Mouse (Mus musculus) G1E-ER4 (cell line): ENCODE data around the gene A4gnt. TPM values are rescaled to one million over a fixed set of nuclear protein-coding genes. Genes with fewer than 3 reads are reported as not detected.

ENCODE experiments used
- GATA1 ChIP-seq: IDR thresholded peaks from one replicate; pipeline ENCODE4 v1.8.0; 2012; ENCODE audit warnings: low read length, inconsistent platforms
- polyA plus RNA-seq: library from polyadenylated mRNA; stranded (reverse); fragments of >175 nt; gene quantifications from 2 replicates; pipeline ENCODE4 v1.2.3, GENCODE M21; 2012

A4gnt gene
- polyA plus RNA-seq, 1 experiment = not detected

DNA sequence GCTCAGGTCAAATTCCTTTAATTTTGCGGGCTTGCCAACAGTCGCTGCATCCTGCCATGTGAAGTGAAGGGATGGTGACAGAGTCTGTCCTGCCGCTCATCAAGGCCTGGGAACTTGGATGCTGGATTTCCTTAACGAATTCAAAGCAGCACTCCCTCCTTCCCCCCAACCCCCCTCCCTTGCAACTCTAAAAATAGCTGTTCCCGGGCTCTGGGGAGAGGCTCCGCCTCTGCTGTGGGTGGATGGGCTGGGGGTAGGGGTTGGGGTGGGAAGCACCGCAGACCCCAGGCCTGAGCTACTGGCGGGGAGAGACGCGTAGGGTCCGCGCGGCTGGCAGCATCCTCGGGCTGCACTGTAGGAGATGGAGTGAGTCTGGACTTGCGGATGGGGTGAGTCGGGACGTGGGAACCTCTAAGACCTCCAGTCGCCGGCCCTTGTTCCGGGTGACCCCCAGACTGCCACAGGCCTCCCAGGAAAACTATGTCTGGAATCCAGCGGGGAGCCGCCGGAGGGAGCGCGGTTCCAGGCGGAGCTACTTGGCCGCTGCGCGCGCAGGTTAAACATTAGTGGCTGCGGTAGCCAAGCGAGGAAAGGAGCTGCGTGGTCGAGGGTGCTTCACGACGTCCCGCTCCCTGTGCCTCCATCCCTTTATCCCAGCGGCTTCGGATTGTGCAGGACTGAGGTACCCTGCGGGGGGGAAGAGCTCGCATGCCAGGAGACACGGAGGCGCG lies 17.1 kb downstream of the A4gnt start, which contains the start of gene Dzip1l:
Dzip1l (plus strand) TSS at position 216 of the 731 bp plus-strand sequence.
- TF ChIP-seq GATA1 = no peak

DNA sequence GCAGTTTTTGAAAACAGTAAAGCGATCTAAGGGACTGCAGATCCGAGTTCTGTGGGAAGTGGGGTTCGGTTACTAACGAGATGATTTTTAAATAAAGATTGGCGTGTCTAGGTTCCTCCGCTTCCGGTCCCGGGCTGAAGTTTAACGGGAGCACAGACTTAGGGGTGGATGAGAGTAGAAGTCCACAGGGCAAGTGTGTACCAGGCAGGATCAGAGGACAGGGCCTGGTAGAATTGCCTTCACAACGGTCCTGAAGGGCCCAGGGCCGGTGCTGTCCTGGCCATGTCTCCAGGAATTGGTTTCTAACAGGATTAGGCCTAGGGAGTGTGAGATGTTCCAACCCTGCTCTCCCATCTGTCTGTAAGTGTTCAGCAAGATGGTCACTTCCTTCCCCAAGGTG lies 17.8 kb downstream of the A4gnt start:
- TF ChIP-seq GATA1 = no peak

DNA sequence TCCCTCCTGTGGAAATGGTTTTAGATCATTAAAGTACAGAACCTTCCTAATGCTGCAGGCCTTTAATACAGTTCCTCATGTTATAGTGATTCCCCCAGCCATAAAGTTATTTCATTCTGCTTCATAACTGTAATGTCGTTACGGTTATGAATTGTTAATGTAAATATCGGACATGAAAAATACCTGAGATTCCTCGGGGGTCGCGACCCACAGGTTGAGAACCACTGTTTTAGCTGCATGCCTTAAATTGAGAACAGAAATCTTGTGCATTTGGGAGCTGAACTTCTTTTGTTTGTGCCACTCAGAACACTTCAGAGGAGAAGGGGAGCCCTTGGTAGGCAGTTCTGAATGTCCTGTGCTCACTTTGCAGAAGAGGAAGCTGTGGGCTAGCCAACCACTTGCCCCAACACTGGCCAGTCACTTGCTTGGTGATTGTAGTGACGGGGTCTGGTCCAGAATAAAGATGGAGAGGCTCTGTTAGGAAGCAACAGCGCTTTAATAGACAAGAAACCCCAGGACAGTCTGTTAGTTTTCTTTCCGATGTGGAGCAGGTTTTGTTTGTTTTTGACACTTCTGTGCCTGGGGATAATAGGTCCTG lies 18.3 kb downstream of the A4gnt start:
- no peak for TF ChIP-seq GATA1

DNA sequence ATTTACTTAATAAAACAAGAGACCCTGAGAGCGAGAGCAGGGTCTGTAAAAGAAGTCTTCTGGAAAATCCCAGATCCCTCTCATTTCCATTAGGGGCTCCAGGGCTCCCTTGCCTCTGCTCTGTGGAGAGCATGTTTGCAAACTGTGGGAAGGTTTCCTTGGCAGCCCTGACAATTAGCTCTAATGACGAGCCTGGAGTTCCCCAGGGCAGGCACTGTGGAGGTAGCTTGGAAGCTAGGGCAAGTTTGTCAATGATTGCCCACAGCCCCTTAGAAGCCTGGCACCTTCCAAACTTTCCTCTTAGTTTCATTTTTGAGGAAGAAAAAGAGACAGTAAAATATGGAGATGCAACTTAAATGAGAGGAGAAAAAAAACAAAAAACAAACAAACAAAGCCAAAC lies 19.5 kb downstream of the A4gnt start:
- TF ChIP-seq GATA1 = no peak

DNA sequence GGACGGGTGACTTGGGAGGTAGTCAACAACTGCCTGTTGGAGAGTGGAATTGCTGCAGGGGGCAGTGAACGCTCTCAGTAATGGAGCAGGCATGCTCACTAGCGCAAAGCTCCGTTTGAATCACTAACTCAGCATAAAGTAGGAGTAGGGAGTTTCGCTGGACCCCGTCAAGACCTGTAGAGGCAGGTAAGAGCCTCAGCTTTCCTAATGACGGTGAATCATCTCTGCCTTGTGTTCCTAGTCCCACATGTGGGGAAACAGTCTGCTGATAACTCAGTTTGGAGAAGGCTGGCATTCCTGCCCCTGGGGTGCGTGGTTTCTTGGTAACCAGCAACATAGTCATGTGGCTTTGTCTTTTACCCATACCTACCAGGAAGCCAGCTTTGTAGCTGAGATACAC lies 20.0 kb downstream of the A4gnt start:
- TF ChIP-seq GATA1 = no peak

DNA sequence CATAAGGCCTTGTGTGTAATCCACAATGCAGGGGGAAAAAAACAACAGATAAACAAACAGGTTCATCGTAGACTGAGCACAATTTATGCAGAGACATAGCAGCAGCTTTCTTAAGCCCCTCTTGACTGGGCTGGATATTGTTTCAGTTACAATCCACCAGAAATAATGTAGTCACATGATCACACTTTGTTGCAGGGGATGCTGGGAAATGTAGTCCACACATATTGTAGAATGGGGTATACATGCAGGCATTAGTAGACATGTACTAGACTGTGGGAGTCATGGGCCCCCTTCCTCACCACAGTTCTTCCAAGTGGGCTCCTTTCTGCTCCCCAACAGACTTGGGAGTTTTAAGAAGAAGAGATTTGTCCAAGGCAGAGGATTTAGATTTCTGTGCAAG lies 24.5 kb downstream of the A4gnt start:
- TF ChIP-seq GATA1 = no peak

DNA sequence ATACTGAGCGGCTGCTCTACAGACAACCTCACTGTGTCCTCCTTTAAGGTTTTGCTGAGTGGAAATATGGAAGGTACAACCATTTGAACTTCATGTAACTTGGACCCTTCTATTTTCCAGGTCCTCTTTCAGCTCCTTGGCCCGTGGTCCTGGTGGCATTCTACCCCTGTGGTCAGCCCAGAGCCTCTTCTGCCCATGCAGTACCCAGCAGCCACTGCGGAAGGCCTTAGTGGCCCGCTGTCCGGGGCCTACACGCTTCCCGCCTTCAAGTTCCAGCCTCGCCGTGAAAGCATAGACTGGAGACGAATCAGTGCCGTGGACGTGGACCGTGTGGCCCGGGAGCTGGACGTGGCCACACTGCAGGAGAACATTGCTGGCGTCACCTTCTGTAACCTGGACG lies 24.9 kb downstream of the A4gnt start:
- no peak for TF ChIP-seq GATA1

DNA sequence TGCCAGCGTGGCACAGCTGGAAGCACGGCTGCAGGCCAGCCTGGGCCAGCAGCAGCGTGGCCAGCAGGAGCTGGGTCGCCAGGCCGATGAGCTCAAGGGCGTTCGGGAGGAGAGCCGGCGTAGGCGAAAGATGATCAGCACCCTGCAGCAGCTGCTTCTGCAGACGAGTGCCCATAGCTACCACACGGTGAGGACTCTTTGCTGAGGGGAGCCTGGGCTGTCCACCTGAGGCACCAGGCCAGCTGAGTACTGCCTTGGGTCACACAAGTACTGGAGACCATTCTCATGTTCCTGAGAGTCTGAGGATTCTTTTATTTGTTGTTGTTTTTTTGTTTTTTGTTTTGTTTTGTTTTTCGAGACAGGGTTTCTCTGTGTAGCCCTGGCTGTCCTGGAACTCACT lies 25.4 kb downstream of the A4gnt start:
- no peak for TF ChIP-seq GATA1

DNA sequence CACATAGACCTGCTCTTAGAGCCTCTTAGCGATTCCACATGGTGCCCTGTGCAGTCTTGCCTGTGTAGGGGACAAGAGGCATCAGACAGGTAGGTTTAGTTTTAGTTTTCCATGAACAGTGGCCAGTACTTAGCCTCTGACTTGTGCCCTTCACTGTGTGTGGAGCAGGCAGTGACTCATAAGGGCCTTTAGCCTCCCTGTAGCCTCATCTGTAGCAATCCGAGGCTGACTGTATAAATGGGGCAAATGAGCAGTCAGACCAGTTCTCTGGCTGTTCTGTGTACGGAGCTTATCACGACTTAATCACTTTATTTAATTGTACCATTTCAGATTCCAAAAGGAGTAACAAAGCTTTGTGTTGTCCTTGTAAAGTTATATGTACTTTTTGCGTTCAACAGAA lies 27.7 kb downstream of the A4gnt start:
- TF ChIP-seq GATA1 = no peak

DNA sequence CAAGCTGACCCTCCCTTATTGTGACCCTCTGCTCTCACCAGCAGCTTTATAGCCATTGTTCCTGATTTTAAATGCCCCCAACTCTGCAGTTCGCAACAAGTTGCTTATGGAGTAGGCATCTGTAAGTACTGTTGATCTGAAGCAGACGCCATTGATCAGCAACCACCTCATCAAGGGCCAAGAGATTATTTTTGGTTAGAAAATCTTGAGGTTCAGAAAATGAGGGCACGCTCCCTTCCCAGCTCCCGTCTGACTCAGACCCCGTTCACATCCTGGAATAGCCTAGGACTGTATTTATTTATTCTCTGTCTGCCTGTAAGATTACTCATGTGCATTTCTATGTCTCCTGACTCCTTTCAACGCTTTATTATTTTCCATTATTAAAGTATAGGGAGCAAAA lies 33.1 kb downstream of the A4gnt start:
- TF ChIP-seq GATA1 = no peak

DNA sequence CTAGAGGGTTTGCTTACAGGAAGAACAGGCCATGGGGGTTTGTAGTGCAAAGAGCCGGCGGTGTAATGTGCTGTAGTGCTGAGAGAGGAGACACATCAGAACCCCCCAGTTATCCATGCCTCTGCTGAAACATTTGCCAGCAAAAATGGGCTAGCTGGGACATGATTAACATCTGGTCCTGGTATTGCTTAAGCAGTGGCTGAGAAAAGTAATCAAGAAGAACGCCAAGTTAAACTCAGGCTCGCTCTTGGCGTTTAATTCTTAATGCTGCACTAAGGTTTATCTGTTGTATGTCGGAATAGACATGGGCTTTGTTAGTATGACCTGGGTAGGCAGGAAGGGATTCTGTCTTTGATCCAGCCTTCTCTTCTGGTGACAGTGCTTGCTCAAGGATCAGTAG lies 33.8 kb downstream of the A4gnt start:
- TF ChIP-seq GATA1 = no peak

DNA sequence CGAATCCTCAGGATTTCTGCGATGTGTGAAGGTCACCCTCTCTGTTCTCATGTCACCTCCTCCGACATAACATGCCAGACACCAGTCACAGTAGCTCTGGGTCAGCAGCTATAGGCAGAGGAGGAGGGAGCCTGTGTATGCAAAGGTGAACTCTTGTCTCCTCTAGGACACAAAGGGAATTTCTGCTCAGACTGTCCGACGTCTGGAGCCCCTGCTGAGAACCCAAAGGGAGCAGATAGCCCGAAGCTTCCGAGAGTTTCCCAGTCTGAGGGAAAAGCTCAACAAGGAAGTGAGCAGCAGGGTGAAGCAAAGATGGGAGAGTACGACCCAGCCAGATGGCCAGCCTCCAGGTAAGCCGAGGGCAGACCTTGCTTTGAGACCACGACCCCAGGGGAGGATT lies 48.5 kb downstream of the A4gnt start:
- TF ChIP-seq GATA1 = no peak

DNA sequence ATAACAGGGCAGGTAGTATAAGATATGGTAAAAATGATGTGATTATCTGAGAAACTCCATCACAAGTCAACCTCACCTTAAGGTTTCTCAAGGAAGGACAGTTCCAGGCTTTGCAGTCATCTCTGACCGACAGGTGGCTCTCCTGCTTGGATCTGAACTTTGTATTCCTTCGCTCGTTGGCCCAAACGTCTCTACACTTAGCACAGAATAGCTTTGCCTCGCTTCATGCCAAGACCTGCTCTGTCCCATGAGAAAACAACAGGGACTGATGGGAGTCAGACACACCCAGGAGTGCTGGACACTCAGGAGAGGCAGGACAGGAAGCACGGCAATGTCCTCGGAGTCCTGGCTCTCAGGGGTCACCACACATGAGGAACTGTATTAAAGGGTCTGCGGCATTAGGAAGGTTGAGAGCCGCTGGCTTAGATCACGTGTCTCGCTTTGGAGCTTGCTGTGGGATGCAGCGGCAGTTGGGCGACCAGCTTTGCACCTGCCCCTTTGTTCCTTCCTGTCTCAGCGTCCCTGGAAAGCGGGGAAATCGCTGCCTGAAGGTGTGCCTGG lies 49.4 kb downstream of the A4gnt start:
- no peak for TF ChIP-seq GATA1

DNA sequence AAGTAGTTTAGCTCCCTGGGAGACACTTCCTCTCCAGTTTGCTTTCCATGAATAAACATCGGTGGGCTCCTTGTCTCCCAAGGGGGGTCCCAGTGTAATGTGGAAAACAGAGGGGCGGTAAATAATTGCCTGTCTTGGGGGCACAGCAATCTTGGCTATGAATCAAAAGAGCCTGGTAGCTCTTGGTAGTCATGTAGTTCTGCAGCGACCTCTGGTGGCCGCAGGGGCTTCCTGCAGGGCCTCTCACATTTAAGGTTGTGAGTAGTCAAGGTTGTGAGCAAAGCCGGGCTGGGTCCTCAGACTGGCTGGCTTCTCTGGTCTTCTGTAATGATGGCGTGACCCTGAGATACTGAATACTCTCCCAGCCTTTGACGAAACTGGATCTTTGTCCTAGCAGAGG lies 50.1 kb downstream of the A4gnt start:
- TF ChIP-seq GATA1 = no peak

DNA sequence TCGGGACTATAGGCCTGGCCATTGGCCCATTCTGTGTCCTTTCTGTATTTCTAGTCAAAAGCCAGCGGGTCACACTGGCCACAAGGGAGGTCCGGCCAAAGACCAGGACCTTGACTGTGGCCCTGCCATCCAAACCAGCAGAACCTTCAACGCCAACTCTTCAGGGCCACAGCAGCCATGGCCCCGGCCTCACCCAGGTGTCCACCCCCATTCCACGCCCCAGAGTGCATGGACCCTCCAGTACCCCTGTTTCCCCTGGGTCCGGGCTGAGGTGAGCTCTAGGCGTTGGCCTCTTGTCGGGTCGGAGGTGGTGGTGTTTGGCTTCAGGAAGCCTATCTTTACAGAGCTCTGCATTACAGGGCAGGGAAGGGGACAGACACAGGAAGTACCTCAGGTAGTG lies 50.6 kb downstream of the A4gnt start:
- no peak for TF ChIP-seq GATA1

DNA sequence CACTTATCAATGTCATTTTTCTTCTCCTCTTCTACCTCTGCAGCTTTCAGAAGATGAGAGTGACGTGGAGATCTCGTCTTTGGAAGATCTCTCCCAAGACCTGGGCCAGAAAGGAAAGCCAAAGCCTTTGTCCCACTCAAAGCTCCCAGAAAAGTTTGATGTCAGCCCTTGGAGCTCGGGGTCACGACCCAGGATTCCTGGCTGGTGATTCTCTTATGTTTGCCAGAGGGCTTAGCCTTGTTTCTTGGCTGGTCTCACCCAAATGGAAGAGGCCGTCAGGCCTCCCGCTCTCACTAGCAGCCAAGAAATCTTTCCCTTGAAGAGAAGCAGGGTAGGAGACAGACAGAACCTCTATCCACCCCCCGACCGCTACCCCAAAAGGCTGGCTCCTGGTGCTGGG lies 55.3 kb downstream of the A4gnt start:
- no peak for TF ChIP-seq GATA1

DNA sequence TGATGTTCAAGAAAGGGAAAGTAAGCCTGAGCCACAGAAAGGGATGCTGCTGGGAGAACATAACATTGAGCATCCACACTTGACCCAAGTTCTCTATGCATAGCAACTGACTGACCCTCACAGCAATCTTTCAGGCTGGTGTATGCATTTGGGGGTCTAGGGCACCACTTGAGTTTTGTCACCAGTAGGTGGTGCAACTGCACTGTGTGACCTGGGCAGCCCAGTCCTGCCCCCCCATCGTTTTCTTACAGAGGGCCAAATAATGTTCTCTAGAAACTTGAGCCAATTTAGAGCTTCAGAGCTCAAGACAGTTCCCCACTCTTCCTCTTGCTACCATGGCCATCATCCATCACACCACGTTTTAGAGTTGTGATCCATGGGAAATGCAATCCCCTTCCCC lies 59.3 kb downstream of the A4gnt start:
- no peak for TF ChIP-seq GATA1

Other genes with a start within 250 kb of the A4gnt start
- gene Mras, start 175.1 kb upstream of the A4gnt start, polyA plus RNA-seq = 0.09 and 0.11 TPM in 2 replicates
- gene Nme9, start 161.0 kb upstream of the A4gnt start, polyA plus RNA-seq = not detected in 2 replicates
- 3.2 and 3.5 TPM in 2 replicates for gene Armc8, start 43.6 kb upstream of the A4gnt start, polyA plus RNA-seq
- 46.6 and 48.7 TPM in 2 replicates for gene Dbr1, start 36.7 kb upstream of the A4gnt start, polyA plus RNA-seq
- gene Dzip1l, start 17.0 kb downstream of the A4gnt start, polyA plus RNA-seq = not detected in 2 replicates
- not detected in 2 replicates for gene Cldn18, start 104.8 kb downstream of the A4gnt start, polyA plus RNA-seq